Mouse (Mus musculus): ENCODE results near the gene Mgat4c.

Mgat4c gene

DNA sequence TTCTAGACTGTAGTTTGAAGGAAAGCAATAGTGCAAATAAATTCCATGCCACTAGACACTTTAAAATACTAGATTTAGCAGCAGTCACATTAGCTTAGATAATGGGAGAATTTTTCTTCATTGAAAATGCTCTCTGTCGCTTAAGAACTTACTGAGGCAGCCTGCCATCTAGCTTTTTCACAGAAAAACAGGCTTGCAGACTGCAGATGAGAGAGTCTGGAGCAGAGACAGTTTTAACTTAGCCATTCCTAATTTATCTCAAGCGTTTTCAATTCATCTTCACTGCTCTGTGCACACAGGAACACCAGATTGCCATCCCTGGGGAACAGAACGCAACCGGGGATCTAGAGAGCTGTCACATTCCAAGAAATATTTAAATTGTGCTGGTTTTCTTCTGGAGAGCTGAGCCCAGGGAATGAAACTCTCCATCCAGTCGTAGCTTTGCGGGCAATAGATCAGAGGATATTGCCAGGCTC lies at the start of gene Mgat4c:
Gene Mgat4c (plus strand): TSS at position 51 of the 476 bp plus-strand sequence.
- peak; percentile 53 to 59 for DNase-seq (ENCODE audit: low spot score in 2 of 2)

DNA sequence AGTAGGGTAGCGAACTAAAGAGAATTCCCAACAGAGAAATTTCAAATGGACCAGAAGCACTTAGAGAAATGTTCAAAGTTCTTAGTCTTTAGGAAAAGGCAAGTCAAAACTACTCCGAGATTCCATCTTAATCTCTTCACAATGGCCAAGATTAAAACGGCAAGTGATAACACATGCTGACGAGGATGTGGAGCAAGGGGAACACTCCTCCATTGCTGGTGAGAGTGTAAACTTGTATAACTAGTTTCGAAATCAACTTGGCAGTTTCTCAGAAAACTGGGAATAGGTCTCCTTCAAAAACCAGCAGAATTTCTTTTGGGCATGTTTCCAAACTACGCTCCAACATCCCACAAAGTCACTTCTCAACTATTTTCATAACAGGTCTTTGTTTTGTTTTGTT lies 46.0 kb upstream of the Mgat4c start:
- DNase-seq (ENCODE audit: low spot score in 2 of 2): no peak

DNA sequence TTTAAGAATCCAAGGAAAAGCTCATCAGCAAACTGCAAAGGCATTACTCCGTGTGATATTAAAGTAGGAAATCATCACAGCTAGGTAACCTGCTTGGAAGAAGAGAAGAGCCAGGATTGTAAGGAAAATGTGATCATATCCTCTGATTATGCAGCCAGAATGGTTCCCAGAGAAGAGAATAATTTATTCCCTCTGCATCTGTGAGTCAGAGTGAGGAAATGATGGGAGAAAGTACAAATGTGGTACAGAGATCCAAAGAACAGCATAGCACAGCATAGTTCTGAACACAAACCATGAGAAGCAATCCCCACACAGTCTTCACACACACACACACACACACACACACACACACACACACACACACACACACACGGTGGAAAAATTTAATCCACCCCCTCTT lies 40.2 kb upstream of the Mgat4c start:
- no peak for DNase-seq (ENCODE audit: low spot score in 2 of 2)

DNA sequence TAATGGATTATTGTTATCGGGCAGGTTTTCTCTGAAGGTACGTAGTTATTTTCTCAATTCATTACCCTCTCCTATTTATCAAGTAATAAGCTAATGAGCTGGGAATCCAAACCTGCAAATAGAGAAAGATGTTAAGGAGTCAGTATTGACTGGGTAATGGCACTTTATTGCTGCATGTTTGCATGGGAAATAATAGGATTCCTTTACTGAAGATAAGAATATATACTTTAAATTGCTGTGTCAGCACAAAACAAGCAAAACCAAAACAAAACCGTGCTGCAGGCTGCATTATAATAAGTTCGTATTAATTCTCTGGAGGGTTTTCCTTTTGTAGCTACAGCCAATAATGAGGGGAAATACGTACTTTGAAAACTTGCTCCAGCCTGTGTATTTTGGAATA lies 627 bp downstream of the Mgat4c start:
- no peak for DNase-seq (ENCODE audit: low spot score in 2 of 2)

DNA sequence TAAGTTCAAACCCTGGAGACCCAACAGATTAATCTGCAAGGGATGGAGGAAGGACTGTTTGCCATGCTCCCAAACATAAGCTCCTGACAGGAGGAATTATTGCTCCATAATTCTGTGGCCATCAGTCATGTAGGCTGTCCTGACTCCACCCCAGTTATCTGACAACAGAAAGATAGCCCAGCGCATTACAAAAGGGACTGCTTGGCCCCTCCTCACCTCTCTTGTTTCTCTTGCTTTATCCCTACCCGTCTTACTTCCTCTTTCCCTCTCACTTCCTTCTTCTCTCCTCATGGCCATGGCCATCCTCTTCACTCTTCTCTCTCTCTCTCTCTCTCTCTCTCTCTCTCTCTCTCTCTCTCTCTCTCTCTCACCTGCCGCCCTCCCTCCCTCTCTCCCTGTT lies 80.5 kb downstream of the Mgat4c start:
- DNase-seq (ENCODE audit: low spot score in 2 of 2): no peak

DNA sequence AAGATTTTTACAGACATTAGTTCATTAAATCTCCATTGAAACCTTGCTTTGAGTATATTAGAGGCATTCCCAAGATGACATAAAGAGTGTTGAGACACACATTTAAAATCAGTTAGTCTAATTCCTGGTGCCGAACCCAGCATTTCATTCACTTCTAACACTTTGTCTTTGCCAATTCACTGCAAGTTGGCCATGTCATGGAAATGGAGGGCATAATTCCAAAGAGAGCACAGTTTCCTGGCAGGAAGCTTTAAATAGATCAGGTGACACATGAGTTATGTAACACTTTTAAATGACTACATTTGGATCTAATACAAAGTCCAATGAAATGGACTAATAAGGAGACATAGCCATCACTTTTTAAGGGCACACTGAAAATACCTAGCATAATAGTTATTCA lies 89.4 kb downstream of the Mgat4c start:
- DNase-seq (ENCODE audit: low spot score in 2 of 2): no peak

DNA sequence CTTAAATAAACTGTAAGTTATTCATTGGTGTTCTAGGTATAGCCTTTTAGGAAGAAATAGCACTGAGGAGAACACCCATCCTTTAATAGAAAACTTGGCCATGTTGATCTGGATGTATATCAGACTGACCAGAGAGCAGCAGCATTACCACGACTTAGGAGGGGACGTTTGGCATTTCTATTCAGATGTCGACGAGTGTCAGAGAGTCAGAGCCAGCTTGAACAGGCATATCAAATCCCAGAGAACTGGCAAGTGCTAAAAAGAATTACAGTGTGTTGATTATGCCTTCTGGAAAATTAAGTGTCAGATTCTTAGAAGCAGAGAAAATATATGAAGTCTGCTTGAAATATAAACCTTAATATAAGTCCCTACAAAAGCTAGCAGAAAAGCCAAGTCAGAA lies 89.9 kb downstream of the Mgat4c start:
- DNase-seq (ENCODE audit: low spot score in 2 of 2): no peak

DNA sequence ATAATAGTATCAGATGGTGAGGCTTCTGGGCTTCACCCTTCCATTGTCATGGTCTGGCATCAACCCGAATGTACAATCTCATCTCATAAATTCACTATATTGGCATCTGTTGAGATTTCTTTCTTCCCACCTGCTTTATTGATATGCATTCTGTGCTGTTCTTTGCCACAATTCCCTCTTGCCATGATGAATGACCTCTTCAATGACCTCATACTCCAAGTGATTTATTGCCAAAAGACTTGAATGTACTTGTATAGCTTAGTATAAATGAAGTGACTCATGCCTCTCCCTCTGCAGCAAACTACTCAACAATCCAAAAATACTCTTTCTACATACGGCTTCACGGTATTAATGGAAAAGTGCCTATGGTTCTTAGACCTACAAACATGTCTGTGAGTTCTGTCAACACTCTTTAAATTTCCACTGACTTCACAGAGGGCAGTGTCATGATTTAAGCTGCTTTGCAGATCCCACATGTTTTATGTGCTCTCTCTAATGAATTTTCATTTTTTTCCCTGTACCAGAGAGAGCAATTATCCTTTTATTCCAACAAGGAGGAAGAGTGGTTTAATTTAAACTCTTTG lies 102.0 kb downstream of the Mgat4c start:
- no peak for DNase-seq (ENCODE audit: low spot score in 2 of 2)

DNA sequence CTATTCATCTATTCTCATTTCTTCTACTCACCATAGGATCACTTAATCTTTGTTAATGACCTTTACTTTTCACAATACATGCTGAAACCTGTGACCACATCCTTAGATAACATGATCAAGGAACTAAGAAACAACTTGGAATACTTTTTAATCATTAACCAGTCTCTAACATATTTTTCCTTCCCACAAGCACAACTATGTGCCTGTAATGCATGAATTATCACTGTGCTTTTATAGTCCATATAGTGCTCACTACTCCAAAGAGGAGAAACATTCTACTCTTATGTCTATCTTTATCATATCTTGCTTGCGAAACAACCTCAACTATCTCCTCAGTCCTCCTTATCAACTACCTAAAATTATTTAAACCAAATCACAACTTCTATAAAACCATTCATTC lies 114.2 kb downstream of the Mgat4c start:
- no peak for DNase-seq (ENCODE audit: low spot score in 2 of 2)

DNA sequence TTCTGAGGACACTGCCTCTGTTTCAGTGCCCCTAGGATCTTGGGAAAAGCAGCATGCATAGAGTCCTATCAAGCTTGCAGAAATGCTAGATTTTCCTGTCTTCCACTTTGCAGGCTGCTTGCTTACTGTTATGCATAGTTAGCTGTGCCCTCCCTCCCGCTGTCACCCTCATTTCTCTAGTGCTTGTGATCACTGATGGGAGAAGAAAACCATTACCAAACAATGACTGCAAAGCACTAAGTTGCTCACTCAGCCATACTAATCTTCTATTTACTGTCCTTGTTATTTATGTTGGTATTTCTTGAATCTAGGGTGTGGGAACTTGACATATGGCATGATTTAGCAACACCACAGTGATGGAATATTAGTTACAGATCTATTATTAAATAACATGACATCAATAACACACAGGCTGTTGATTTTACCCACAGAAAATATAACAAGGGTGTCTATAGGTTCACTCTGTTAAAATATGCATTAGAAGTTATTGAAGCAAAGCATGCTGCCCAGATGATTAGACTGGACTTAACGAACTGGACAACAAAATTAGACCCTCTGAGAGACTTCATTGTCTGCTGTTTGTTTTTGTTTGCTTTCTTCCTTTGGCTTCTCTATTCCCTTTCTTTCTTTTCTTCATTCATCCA lies 117.7 kb downstream of the Mgat4c start:
- DNase-seq (ENCODE audit: low spot score in 2 of 2): no peak

DNA sequence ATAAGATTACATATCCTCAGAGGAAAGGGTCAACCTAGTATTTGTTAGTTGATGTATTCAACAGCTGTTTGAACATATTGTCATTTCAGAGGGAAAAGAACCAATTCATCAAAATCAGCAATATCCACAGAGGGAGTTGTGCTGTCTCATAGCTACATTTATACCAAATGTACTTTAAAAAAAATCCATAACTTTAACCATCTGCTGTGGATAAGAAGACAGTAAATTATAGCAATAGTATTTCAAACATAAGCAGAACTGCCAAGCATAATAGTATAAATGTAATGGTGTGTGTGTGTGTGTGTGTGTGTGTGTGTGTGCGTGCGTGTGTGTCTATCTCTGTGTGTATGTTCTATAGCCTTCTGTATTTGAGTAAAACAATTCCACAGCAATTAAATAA lies 127.5 kb downstream of the Mgat4c start:
- DNase-seq (ENCODE audit: low spot score in 2 of 2): no peak

DNA sequence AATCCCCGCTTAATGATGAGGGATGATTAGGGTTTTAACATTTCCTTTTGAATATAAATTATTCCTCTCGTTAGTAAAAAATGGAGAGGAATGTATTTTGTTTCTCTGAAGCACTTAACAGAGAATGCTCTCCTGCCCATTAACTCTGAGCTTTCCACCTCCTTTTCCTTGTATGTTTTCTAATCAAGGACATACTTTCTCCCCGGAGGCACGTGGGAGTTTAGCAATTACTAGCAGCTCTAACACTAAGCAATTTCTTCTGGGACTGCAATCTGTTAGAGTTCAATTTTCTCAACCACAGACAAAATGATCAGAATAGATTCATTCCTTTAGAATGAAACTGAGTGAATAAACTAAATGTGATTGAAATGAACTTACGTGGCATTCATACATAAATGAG lies 135.6 kb downstream of the Mgat4c start:
- no peak for DNase-seq (ENCODE audit: low spot score in 2 of 2)

DNA sequence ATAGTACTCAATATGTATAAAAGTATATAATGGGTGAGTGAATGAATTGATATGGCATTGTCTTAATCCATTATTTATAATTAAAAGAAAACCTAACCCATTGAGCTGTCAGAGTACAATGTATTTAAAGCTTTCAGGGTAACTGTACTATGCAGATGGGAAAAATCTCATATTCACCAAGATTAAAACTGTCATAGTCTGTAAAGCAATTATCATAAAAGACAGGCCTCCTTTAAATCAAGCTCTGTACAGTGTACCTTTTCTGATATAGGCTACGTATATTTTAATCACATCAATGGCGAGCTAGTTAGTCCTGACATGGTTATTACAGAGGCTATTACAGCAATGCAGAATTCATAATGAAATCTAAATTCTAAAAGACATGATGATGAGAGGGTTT lies 146.7 kb downstream of the Mgat4c start:
- DNase-seq (ENCODE audit: low spot score in 2 of 2): no peak

DNA sequence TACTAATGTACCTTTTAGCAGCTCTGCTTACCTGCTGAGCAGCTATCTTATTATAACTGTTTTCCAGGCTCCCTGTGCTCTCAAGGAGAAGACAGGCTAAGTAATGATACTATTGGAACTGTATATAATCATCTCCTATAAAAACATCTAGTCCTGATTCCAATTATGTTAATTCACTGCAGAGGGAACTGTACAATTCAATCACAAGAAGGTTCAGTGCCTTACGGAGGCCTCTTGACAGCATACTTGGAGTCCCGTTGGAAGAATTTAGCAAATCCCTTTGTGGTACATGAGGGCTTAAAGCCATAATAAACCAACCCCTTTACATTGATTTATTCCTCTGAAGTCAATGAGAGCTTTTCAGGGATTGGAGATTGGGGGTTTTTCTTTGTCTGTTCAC lies 174.8 kb downstream of the Mgat4c start:
- DNase-seq (ENCODE audit: low spot score in 2 of 2): no peak

DNA sequence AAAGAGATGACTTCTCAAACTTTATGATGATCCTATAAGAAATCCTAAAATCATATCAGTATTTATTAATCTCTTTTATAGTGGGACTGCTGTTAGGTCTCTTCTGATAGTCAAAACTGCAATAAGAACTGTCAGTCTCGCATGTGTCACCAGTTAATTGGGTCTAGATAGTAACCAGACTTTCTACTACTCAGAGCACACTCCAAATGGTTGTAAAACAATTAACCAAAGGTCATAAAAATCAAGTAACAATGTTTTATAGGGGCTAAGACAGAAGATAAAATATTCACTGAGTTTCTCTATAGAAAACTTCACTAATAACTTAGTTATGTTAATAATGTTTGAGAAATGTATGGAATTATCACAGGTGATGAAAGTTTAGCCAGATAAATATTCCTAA lies 208.6 kb downstream of the Mgat4c start:
- no peak for DNase-seq (ENCODE audit: low spot score in 2 of 2)

DNA sequence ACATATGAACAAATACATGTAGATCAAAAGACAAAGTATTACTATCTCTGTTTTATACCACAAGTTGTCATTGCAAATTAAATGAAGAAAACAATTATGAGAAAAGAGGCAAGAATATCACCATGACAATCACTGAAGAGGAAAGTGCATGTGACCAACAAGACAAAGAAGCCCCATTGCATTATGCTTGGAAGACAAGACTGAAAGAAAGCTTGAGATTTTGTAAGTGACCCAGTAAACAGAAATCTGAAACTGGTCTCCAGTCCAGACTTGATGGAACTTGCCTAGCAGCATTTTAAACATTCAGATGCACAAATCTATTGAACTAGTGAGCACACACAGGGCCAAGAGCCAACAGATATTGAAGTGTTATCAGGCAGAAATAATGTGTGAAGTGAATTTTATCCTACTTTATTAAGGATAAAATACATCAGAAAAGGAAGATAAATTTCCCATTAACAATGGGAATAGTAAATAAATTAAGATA lies 236.1 kb downstream of the Mgat4c start:
- DNase-seq (ENCODE audit: low spot score in 2 of 2): no peak

DNA sequence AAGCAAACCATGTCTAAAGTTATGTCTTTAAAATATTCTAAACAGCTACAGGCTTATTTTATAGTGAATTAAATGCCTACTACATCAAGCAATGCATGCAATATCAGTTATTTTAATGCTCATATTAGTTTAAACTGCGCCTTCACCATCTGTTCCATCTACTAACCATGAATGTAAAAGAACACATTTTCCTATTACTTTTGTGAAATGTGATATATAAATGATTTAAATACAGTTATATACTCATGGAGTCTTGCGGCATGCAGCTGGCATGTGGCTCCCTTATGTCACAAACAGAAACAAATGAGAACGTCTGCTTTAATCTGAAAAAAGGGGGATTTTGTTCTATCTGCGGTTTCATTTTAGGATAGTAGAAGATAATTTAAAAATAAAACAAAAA lies 316.3 kb downstream of the Mgat4c start:
- no peak for DNase-seq (ENCODE audit: low spot score in 2 of 2)

DNA sequence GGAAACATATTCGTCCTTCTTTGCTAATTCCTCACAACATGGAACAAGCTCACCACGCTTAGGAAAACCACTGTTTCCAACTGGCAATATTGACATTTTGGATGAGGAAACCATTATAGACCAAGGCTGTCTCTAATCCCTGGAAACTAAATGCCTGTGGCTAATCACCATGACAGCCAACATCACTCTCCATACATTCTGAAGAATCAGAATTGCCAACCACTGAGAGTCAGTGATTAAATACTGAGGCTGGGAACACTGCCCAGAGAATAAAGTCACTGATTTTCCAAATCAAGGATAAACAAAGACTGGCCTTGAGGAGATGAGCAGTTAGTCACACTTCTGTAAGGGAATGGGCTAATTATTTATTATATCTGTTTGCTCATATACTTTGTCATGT lies 361.2 kb downstream of the Mgat4c start:
- no peak for DNase-seq (ENCODE audit: low spot score in 2 of 2)

DNA sequence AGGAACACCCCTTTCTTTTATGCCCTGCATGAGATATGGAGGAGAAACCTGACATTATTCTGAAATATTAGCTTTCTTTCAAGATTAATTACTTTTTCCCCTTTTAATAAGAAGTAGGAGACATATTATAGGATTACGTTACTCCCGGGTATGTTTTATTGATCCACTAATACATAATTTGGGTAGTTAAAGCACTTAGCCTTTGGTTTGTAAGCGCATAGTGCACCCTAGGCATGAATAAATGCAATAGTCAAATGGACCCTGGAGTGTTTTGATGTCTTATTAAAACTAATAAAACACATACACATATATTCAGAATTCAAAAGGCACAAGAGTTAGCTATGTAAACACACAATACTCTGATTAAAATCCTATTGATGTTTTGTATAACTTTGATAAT lies 374.9 kb downstream of the Mgat4c start:
- DNase-seq (ENCODE audit: low spot score in 2 of 2): no peak

DNA sequence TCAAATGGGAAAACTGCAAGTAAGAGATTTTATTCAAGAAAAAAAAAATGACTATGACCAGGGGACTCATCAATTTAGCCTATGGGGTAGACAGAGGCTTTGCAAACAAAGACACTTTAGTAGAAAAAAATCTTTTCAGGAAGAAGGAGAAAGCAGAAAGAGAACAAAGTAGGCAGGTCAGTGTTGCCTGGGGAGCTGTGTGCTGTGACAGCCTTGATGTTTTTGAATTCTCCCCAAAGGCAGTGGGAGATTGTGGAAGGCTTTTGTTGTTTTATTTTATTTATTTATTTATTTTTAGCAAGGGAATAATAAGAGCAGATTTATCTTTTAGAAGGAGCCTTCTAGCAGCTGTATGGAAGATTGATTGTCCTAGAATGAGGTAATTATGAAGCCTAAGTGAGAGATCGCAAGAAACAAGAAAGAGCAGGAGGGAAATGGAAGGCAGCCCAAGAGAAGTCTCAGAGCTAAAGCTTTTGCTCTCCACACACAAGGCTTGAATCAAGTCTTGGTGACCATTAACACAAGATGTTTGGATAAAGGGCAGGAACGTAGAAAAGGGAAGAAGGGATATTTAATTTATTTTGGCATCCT lies 375.8 kb downstream of the Mgat4c start:
- no peak for DNase-seq (ENCODE audit: low spot score in 2 of 2)

DNA sequence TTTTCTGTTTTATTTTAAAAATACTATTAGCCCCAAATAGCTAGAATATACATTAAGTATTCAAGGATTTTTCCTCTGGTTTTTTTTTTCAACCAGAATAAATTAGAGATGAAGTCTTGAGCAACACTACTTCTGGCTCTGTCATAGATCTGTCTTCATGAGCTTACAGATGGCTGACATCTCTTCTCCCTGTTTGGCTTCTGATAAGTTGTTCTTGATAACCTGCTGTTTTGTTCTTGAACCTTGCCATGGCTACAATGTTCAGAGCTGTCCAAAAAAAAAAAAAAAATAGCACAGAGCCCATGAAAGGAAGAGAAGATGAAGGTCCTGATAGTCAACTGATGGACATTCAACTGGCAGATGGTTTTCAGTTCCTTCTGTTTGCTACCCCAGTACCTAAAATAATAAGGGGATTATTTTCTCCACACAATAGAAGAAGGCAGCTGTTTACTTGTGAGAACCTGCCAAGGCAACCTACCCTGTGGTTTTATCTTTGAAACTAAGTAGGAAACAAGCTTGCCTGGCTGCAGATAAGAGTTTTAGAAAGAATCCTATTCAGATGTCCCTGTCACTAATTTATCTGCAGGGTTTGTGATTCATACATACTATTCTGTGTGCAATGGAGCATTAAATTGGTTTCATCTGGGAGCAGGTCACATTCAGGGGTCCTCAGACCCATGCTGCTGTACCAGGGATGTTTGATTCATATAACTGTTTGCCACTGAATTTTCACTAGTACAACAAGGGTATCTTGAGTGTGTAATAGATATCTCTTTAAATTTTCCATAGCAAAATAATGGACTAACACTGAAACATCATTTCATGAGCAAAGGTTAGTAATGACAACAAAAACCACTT lies 393.5 kb downstream of the Mgat4c start:
- DNase-seq (ENCODE audit: low spot score in 2 of 2): no peak

DNA sequence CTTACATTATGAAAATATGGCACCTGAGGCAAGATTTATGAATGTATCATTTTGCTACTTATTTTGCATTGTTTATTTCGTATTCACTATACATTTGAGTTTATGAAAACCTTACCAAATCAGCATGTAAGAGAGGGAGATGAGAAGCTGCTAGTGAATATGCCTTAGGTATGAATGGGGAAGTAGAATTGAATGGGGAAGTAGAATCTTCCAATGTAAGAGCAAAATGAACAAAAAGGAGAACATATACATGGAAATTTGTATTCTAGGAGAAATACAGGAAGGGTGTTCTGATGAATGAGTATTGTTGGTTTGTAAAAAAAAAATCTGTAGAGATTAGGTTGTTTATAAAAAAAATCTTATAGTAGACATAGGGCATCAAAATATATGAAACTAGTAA lies 441.9 kb downstream of the Mgat4c start:
- no peak for DNase-seq (ENCODE audit: low spot score in 2 of 2)
